Mouse (Mus musculus): ENCODE measurements around the gene Zbtb17. TPM values are rescaled to one million over a fixed set of nuclear protein-coding genes. Genes with fewer than 3 reads are reported as not detected.

The Zbtb17 gene
- total RNA-seq, 2 experiments from 2014 or later: 24.2 to 27.4 TPM

- peak; percentile 56 to 66 for DNase-seq (ENCODE audit: low spot score in 2 of 2)
These were observed 18.7 kb upstream of the Zbtb17 start for GRCm38 (mm10) chr4:141425484-141426479.

DNA sequence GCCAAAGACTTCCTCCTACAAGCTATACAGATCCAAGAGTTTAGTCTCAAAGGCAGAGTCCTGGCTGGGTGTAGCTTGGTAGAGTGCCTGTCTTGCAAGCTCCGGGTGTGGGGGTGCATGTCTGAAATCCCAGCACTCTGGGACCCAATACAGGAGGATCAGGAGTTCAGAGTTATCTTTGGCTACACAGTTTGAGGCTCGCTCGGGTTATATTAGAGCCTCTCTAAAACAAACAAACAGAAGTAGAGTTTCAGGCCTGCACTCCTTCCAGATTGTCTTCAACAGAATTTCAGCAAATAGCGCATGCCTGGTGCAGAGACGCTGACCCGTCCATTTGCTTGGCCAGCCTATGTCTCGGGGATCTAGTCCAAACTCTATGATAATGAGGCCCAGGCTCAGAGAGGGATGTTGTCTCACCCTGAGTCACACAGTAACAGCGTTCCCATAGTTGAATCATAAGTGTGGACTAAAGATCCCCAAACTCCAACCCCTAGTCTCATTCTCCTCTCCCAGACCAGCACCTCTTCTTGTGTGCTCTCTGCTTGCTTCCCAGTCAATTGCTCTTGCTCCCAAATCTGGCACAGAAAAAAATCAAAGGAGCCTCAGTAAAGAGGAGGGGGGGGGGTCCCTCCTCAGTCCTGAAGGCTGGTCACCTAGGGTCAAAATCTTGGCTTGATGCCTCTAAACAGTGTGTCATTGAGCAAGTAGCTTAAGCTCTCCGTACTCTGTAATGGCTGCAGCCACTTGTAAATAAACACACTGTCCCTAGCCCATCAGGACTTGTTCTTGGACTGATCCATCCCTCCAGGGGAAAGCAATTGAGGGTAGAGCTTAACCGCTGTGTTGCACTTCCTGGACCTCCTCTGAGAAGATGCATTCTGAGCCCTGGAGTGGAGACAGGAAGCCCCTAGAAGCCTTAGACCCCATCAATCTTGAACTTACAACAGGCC, 17.4 kb upstream of the Zbtb17 start:
- no peak for DNase-seq (ENCODE audit: low spot score in 2 of 2)

GRCm38 (mm10) chr4:141427921-141428320, 16.5 kb upstream of the Zbtb17 start:
- DNase-seq (ENCODE audit: low spot score in 2 of 2): no peak

GRCm38 (mm10) chr4:141429381-141429780, 15.1 kb upstream of the Zbtb17 start:
- DNase-seq (ENCODE audit: low spot score in 2 of 2): no peak

DNA sequence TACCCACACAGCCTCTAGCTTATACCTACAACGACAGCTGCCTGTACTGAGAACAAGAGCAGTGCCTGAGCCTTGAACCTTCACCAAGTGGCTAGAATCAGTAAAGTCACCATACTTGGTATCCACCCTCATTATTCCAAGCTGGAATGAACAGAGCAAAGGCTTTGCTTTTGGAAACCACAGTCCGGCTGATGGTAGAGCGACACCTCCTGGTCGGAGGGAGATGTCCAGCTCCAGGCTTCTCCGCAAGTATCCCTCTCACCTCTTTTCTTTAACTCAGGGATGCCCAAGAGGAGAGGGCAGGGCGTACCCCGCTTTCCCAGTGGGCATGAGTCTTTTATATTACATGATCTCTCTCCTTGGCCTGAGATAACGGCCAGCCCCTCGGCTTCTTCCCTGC, 14.6 kb upstream of the Zbtb17 start:
- DNase-seq (ENCODE audit: low spot score in 2 of 2): peak; percentile 34 to 39

GRCm38 (mm10) chr4:141430997-141431396, 13.5 kb upstream of the Zbtb17 start:
- peak; percentile 69 to 76 for DNase-seq (ENCODE audit: low spot score in 2 of 2)

DNA sequence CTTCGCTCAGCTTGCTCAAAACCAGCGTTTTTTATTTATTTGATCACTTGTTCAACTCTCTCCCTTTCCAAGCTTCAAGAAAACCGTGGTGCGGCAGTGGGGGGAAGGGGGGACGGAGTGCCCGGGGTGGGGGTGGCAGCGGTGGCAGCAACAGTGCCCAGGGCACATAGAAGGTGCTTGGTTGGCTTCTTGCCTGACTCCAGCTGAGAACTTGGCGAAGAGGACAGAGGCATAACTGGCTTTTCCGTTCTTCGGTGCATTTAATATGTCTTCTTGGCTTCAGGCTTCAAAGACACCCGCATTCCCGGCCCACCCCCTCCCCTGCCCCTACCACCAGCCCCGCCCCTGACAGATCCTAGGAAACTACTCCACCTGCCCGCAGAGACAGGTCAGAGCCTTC, 11.8 kb upstream of the Zbtb17 start:
- no peak for DNase-seq (ENCODE audit: low spot score in 2 of 2)

GRCm38 (mm10) chr4:141433191-141433590, 11.3 kb upstream of the Zbtb17 start:
- DNase-seq (ENCODE audit: low spot score in 2 of 2): no peak

GRCm38 (mm10) chr4:141435974-141436373, 8.5 kb upstream of the Zbtb17 start, which contains the start of gene Srarp:
Gene Srarp, minus strand, starts transcription at chr4:141436105.
- DNase-seq (ENCODE audit: low spot score in 2 of 2): no peak

GRCm38 (mm10) chr4:141439083-141439803, 5.2 kb upstream of the Zbtb17 start:
- no peak for DNase-seq (ENCODE audit: low spot score in 2 of 2)

- DNase-seq (ENCODE audit: low spot score in 2 of 2): no peak
These were observed 3.6 kb upstream of the Zbtb17 start for GRCm38 (mm10) chr4:141440877-141441276.

DNA sequence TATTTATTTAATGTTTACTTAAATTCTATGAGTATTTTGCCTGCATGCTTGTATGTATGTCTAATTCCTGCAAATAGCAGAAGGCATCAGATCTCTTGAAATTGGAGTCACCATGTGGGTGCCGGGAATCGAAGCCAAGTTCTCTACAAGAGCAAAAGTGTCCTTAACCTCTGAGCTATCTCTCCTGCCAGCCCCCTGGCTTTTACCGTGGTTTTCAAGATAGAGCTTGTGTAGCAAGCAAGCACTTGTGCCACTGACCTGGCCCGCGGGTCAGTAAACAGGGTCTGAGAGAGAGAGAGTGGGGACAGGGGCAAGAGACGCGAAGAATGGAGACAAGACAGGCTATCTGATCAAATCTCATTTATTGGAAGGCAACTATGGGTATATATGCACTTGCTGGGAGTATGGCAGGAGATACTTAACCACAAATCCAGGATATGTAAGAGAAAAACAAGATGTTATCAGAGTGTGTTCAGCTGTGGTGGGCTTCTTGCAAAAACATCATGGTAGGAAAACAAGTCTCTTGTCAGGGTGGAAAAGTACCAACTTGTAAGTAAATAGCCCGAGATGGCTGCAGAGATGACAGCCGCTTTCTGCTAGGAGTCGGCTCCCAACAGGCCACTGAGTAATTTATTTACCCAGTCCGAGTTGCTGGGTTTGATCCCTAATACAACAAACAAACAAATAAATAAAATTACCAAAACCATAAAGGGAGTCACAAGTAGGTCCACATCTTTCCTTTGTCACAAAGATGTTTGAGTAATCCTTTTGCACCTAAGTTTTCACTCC, 619 bp upstream of the Zbtb17 start:
- DNase-seq (ENCODE audit: low spot score in 2 of 2): no peak

DNA sequence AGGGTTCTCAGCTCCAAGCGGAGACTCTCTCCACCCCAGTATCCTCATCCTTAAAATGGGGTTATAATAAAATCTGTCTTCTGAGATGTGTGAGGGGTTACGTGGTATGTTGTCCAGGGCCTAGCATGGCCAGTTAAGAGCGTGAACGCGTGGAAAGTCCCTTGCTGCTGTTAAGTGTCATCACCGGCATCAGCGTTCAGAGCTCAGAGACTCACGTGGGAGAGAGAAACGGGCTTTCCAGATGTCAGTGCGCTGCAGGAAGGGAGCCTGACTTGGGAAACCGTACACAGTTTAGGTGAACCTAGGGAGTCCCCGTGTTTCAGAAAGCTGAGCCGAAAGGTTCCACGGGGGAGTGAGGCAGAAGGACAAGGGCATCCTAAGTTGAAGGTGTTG, 870 bp downstream of the Zbtb17 start:
- no peak for DNase-seq (ENCODE audit: low spot score in 2 of 2)

GRCm38 (mm10) chr4:141446211-141446610, 1.8 kb downstream of the Zbtb17 start:
- no peak for DNase-seq (ENCODE audit: low spot score in 2 of 2)

DNA sequence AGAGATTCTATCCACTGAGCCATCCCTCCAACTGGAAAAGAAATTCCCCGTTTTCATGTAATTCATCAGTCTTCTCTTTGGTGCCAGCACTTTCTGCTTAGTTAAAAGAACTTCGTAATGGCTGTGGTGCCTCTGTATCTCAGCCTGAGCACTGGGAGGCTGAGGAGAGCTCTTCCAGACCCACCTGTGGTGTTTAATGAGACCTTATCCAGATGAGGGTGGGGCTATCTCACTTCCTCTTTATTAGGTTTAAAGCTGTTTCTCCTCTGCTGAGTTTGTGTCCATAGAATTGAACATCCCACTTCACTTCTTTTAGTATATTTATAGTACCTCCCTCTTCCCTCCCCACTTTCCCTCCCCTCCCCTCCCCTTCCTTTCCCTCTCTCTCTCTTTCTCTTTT, 6.8 kb downstream of the Zbtb17 start:
- no peak for DNase-seq (ENCODE audit: low spot score in 2 of 2)

- no peak for DNase-seq (ENCODE audit: low spot score in 2 of 2)
These were observed 7.5 kb downstream of the Zbtb17 start for GRCm38 (mm10) chr4:141451916-141452450.

DNA sequence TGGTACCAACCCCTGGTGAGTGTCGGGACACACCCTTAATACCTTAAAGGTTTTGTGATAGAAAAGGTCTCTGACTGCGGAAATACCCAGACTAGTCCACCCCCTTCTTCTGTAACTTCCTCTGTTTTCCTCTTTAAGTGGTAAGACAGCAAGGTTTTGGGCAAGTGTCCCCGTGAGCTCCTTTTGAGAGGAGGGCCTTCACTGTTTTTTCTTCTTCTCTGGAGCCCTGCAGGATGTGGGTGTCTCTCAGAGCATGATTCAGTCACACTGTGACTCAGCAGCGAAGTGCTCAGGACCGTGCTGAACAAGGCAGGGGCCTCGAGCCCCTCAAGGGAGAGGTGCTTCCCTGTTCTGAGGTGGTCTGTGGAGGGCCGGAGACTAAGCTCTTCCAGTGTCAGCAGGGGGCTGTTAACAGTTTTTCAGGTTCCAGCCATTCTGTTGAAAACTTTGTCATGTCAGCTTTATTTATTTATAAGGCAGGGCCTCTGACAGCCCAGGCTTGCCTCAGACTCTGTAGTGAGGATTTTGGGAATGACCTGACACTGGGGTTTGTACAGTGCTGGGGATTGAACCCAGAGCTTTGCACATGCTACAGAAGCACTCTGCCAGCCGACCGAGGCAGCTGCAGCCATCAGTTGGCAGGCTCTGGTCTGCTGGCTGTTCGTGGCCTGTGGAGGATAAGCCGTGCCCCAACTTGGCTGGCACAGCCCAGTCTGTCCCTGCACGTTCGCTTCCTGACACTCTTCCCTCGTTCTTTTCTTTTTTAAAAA, 10.3 kb downstream of the Zbtb17 start:
- DNase-seq (ENCODE audit: low spot score in 2 of 2): no peak

- no peak for DNase-seq (ENCODE audit: low spot score in 2 of 2)
These were observed 11.1 kb downstream of the Zbtb17 start for GRCm38 (mm10) chr4:141455526-141455925.

Data from layer of hippocampus, postnatal 10 days (tissue).